Mouse (Mus musculus) lung, adult 2 months (tissue): Measurements from ENCODE around the gene Gtsf1l.

Experiments
- CTCF ChIP-seq: fragments of 200-500 bp; IDR thresholded peaks from 2 replicates; pipeline ENCODE4 v1.5.1; 2011; ENCODE audit warnings: mild to moderate bottlenecking, low read length, control low read depth; ENCODE audit not compliant: insufficient read depth
- POLR2A ChIP-seq: fragments of 200-500 bp; IDR thresholded peaks from 2 replicates; pipeline ENCODE4 v1.6.1; 2011; ENCODE audit warnings: low read depth, mild to moderate bottlenecking, control low read depth, low read length, borderline replicate concordance; ENCODE audit errors: extremely low read depth

DNA sequence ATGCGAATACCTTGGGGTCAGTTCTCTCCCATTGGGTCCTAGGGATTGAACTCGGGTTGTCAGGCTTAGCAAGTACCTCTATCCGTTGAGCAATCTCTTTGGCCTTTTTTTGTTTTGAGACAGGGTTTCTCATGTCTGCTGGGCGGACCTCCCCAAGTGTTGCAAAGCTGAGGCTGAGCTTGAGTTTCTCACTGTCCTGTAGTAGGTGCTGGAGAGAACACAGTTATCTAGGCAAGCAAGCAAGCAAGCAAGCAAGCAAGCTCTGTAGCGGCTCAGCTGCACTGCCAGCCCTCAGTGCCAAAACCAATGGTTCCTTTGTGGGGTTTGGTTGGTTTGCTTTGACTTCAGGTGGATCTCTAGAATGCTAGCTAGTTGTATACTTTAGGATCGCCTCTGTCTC lies 27.0 kb downstream of the Gtsf1l start:
- TF ChIP-seq CTCF (no peak), POLR2A (no peak)
